Mouse (Mus musculus): Measurements from ENCODE around the gene Commd7. TPM values are rescaled to one million over a fixed set of nuclear protein-coding genes. Genes with fewer than 3 reads are reported as not detected.
"Not testable (repeated sequence)": the region's sequence is repeated elsewhere in the genome, so short reads cannot be mapped to it uniquely, and the experiment has no call there.

Gene Commd7
- total and polyA plus RNA-seq, 2 experiments from 2014 or later, result 24.7 to 103 TPM

GRCm38 (mm10) chr2:153670111-153670510 is 37.5 kb upstream of the Commd7 start:
- H3K27me3 ChIP-seq (ENCODE audit: insufficient read depth, low read length), result no peaks in the 10 kb centered on the region
- ATAC-seq (ENCODE audit: low FRiP score) (no peak), DNase-seq (ENCODE audit: low spot score) (peak; percentile 24)
- H3K9ac ChIP-seq (replicated peaks; ENCODE audit: low read length, poor library complexity, severe bottlenecking), result no peak overlapping the region
- H3K4me3 ChIP-seq (ENCODE audit: low read depth, low read length), result no peak overlapping the region
- H3K4me1 ChIP-seq (ENCODE audit: insufficient read depth, low read length), result no peaks in the 10 kb centered on the region
- WGBS, result 50% methylated on average over 5 of the region's 5 CpGs
- H3K36me3 ChIP-seq (ENCODE audit: insufficient read depth, low read length), result 0 out of 2 replicates have a peak, but pooled peaks cover 2% of the 10 kb centered on the region
- no peak overlapping the region for H3K27ac ChIP-seq (ENCODE audit: low read depth, low read length)
- no peak overlapping the region for H3K4me2 ChIP-seq (ENCODE audit: low read depth, low read length, poor library complexity, severe bottlenecking)
- H3K9me3 ChIP-seq (ENCODE audit: low read length), result no peaks in the 10 kb centered on the region
- TF ChIP-seq CTCF (IDR thresholded peaks at IDR 0.05), result no peak

DNA sequence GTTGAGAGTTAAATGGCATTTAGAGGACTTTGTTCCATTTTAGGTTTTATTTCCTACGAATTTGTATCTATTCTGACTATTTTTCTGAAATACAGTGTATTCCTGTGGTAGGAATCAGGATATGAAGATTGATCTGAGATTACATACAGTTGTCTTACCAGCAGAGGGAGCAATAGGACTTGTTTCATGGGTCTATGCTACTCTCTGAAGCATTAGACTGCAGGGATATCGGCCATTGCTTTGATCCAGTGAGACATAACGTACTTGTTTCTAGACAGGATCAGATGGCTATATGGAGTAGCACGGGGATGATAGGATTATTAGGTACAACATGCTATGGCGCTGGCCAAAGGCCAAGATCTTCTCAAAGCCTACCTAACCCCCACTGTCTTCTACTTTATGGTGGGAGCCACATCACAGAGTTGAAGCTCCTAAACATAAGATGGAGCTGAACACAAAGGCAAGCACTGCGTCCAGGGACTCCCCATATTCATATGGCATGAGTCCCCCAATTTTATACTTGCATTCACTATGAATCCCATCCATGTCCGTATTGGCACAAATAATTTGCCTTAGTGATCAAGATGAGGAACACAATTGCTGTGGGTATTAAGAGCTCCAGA is 36.3 kb upstream of the Commd7 start:
- peak; percentile 58; the same call in 1 of the 2 replicates for ATAC-seq (ENCODE audit: low FRiP score)
- no peak overlapping the region for H3K27ac ChIP-seq (ENCODE audit: low read depth, low read length)
- H3K4me2 ChIP-seq (ENCODE audit: low read depth, low read length, poor library complexity, severe bottlenecking), result no peak overlapping the region
- DNase-seq (ENCODE audit: low spot score), result peak; percentile 92
- H3K9ac ChIP-seq (replicated peaks; ENCODE audit: low read length, poor library complexity, severe bottlenecking), result no peak overlapping the region
- peak; percentile 90 for TF ChIP-seq CTCF (IDR thresholded peaks at IDR 0.05)
- 0 out of 2 replicates have a peak, but pooled peaks cover 2% of the 10 kb centered on the region for H3K36me3 ChIP-seq (ENCODE audit: insufficient read depth, low read length)
- H3K4me3 ChIP-seq (ENCODE audit: low read depth, low read length), result no peak overlapping the region
- H3K9me3 ChIP-seq (ENCODE audit: low read length), result no peaks in the 10 kb centered on the region
- H3K4me1 ChIP-seq (ENCODE audit: insufficient read depth, low read length), result no peaks in the 10 kb centered on the region
- WGBS, result 58% methylated on average over 7 of the region's 7 CpGs
- H3K27me3 ChIP-seq (ENCODE audit: insufficient read depth, low read length), result no peaks in the 10 kb centered on the region

- ATAC-seq (ENCODE audit: low FRiP score), result no peak
- DNase-seq (ENCODE audit: low spot score), result no peak
- no peaks in the 10 kb centered on the region for H3K27me3 ChIP-seq (ENCODE audit: insufficient read depth, low read length)
- no peak overlapping the region for H3K27ac ChIP-seq (ENCODE audit: low read depth, low read length)
- H3K4me2 ChIP-seq (ENCODE audit: low read depth, low read length, poor library complexity, severe bottlenecking), result no peak overlapping the region
- H3K4me1 ChIP-seq (ENCODE audit: insufficient read depth, low read length), result no peaks in the 10 kb centered on the region
- H3K36me3 ChIP-seq (ENCODE audit: insufficient read depth, low read length), result 0 out of 2 replicates have a peak, but pooled peaks cover 2% of the 10 kb centered on the region
- no peak overlapping the region for H3K4me3 ChIP-seq (ENCODE audit: low read depth, low read length)
- no peak overlapping the region for H3K9ac ChIP-seq (replicated peaks; ENCODE audit: low read length, poor library complexity, severe bottlenecking)
- H3K9me3 ChIP-seq (ENCODE audit: low read length), result no peaks in the 10 kb centered on the region
- 90% methylated on average over 7 of the region's 7 CpGs for whole genome bisulfite sequencing
- no peak for TF ChIP-seq CTCF (IDR thresholded peaks at IDR 0.05)
These were observed 32.8 kb upstream of the Commd7 start for GRCm38 (mm10) chr2:153665401-153665800.

- Histone ChIP-seq H3K36me3 (ENCODE audit: insufficient read depth, low read length) (no peaks in the 10 kb centered on the region), H3K4me3 (ENCODE audit: low read depth, low read length) (no peak overlapping the region), H3K9me3 (ENCODE audit: low read length) (no peaks in the 10 kb centered on the region), H3K27ac (ENCODE audit: low read depth, low read length) (no peak overlapping the region), H3K9ac (replicated peaks; ENCODE audit: low read length, poor library complexity, severe bottlenecking) (no peak overlapping the region), H3K27me3 (ENCODE audit: insufficient read depth, low read length) (no peaks in the 10 kb centered on the region), H3K4me2 (ENCODE audit: low read depth, low read length, poor library complexity, severe bottlenecking) (no peak overlapping the region), H3K4me1 (ENCODE audit: insufficient read depth, low read length) (peaks cover 2% of the 10 kb centered on the region; the same call in 1 of the 2 replicates)
- DNase-seq (ENCODE audit: low spot score) (no peak), ATAC-seq (ENCODE audit: low FRiP score) (0 out of 2 replicates have a peak, but pooled peaks have one; percentile 16)
- no peak for TF ChIP-seq CTCF (IDR thresholded peaks at IDR 0.05)
- 48% methylated on average over 3 of the region's 3 CpGs for WGBS
These were observed 28.0 kb upstream of the Commd7 start for GRCm38 (mm10) chr2:153660616-153661015.

DNA sequence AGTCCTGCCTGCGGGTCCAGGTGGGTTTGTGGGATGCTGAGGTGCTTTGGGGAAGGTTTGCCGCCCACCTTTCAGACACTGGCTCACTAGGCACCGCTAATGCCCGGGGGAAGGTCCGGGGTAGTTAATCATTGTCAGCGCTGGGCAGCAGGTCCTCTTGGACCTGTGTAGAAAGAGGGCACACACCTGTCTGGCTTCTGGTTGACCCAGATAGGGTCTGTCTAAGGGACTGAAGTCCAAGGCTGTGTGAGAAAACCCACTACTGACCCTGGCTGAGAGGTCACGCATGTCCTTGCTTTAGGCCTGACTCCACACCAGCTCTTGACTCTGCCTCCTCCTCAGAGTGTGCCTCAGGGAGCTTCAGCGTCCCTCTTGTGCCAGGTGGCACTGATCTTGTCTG is 25.1 kb upstream of the Commd7 start:
- 93% methylated on average over 7 of the region's 8 CpGs for WGBS
- not testable (repeated sequence) for H3K36me3 ChIP-seq (ENCODE audit: insufficient read depth, low read length); DNase-seq (ENCODE audit: low spot score); ATAC-seq (ENCODE audit: low FRiP score); H3K27ac ChIP-seq (ENCODE audit: low read depth, low read length); H3K27me3 ChIP-seq (ENCODE audit: insufficient read depth, low read length); H3K9ac ChIP-seq (replicated peaks; ENCODE audit: low read length, poor library complexity, severe bottlenecking); H3K9me3 ChIP-seq (ENCODE audit: low read length); H3K4me3 ChIP-seq (ENCODE audit: low read depth, low read length); H3K4me2 ChIP-seq (ENCODE audit: low read depth, low read length, poor library complexity, severe bottlenecking); H3K4me1 ChIP-seq (ENCODE audit: insufficient read depth, low read length)

GRCm38 (mm10) chr2:153651681-153652080 is 19.1 kb upstream of the Commd7 start:
- no peaks in the 10 kb centered on the region; the same call in 1 of the 2 replicates for H3K4me1 ChIP-seq (ENCODE audit: insufficient read depth, low read length)
- H3K4me2 ChIP-seq (ENCODE audit: low read depth, low read length, poor library complexity, severe bottlenecking), result no peak overlapping the region
- no peaks in the 10 kb centered on the region for H3K9me3 ChIP-seq (ENCODE audit: low read length)
- H3K36me3 ChIP-seq (ENCODE audit: insufficient read depth, low read length), result no peaks in the 10 kb centered on the region
- H3K27ac ChIP-seq (ENCODE audit: low read depth, low read length), result no peak overlapping the region
- no peak for ATAC-seq (ENCODE audit: low FRiP score)
- no peak overlapping the region for H3K4me3 ChIP-seq (ENCODE audit: low read depth, low read length)
- no peaks in the 10 kb centered on the region for H3K27me3 ChIP-seq (ENCODE audit: insufficient read depth, low read length)
- no peak for TF ChIP-seq CTCF (IDR thresholded peaks at IDR 0.05)
- 54% methylated on average over 3 of the region's 3 CpGs for WGBS
- H3K9ac ChIP-seq (replicated peaks; ENCODE audit: low read length, poor library complexity, severe bottlenecking), result no peak overlapping the region
- no peak for DNase-seq (ENCODE audit: low spot score)
